ENCODE assay signal across 8 mouse cellular contexts in the genomic region with DNA sequence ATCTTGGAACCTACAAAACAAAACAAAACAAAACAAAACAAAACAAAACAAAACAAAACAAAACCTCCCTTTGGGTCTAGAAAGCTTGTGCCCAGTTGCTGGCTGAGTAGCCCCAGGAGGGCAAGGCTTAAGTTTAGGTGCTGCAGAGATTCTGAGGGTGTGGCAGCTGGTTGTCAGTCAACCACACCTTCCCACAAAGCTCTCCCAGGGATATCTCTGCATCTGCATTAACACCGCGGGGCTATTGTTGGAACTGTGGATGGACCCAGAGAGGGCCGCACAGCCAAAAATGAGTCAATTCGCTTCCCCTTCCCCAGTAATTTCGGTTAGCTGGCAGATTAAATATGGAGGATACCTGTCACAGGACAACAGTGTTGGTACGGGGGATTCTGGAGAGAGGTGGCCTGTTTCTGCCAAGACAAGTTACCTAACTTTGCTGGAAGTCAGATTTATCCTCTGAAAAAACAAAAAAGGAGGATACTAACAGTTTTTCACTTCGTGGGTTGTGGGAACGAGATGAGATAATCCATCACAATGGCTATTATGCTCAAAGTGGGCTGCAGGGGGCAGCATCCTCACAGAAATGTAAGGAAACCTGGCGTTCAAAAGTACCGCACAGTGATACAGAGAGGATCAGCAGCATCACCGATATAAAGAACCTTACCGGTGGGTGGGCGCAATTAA.
DNase-seq lines count a peak whose midpoint lies in the region; ATAC-seq and TF ChIP-seq lines count a peak whose summit lies in the region.

No protein-coding gene starts in this region.

- H3K27ac ChIP-seq in forebrain, embryonic 16.5 days (ENCODE audit: low read length), result no peak overlapping the region

- H3K9me3 ChIP-seq in forebrain, embryonic 16.5 days (ENCODE audit: control insufficient read depth, low read length), result no peaks in the 10 kb centered on the region

- H3K4me2 ChIP-seq in forebrain, embryonic 16.5 days (ENCODE audit: low read length), result peak overlapping the region; percentile 43

- intact Hi-C loops in heart, postnatal 10 days (cut with DNase I), result loop anchor here (1.0 to 10.0 kb wide), 4 partner anchors 495 to 795 kb away; no protein-coding TSS in a partner anchor

- TF ChIP-seq POLR2A in lung, adult 2 months (IDR thresholded peaks at IDR 0.05; ENCODE audit: borderline replicate concordance, extremely low read depth, low read depth, low read length), result no peak

- 6% methylated on average over 13 of the region's 13 CpGs for WGBS in forebrain, embryonic 16.5 days
- WGBS in large intestine, adult 2 months, result 16% methylated on average over 13 of the region's 13 CpGs
- 12% methylated on average over 13 of the region's 13 CpGs for WGBS in lung, adult 2 months

- no peaks in the 10 kb centered on the region for H3K36me3 ChIP-seq in forebrain, embryonic 16.5 days (ENCODE audit: control insufficient read depth, insufficient read depth)

- peak overlapping the region; percentile 28; the same call in 1 of the 2 replicates for H3K9ac ChIP-seq in forebrain, embryonic 16.5 days (replicated peaks; ENCODE audit: low read depth, low read length)

- peaks cover 3% of the 10 kb centered on the region for H3K4me1 ChIP-seq in forebrain, embryonic 16.5 days (replicated peaks; ENCODE audit: control insufficient read depth, insufficient read depth, low read length)
- no peaks in the 10 kb centered on the region for H3K4me1 ChIP-seq in lung, adult 2 months (ENCODE audit: control insufficient read depth, insufficient read depth, low read length)

- 0 out of 2 replicates have a peak overlapping the region, but pooled peaks have one; percentile 6 for H3K4me3 ChIP-seq in forebrain, embryonic 16.5 days (replicated peaks; ENCODE audit: low read length)
- no peak overlapping the region for H3K4me3 ChIP-seq in lung, adult 2 months (replicated peaks; ENCODE audit: extremely low read depth, low read depth, low read length)

- H3K27me3 ChIP-seq in forebrain, embryonic 16.5 days (replicated peaks; ENCODE audit: control insufficient read depth, insufficient read depth, low read length), result no peaks in the 10 kb centered on the region

- peak; percentile 89 for ATAC-seq in forebrain, embryonic 16.5 days

- peak; percentile 32 for DNase-seq in MEL-GATA-1-ER (ENCODE audit: extremely low read depth, low read depth)
- peak; percentile 76 for DNase-seq in cerebellum, adult 11 months
- DNase-seq in heart, postnatal 10 days, result peak; percentile 84 to 87
- DNase-seq in large intestine, adult 2 months (ENCODE audit: low read depth, low spot score), result peak; percentile 19
- DNase-seq in lung, adult 2 months, result peak; percentile 79
- DNase-seq in ovary, postnatal 36 days (ENCODE audit: low spot score), result peak; percentile 68
- DNase-seq in thymus, postnatal 4 days, result peak; percentile 77

- peak; percentile 52 for TF ChIP-seq CTCF in lung, adult 2 months (IDR thresholded peaks at IDR 0.05; ENCODE audit: insufficient read depth, low read length)

Comparison
In these comparisons a context has a peak if more than half of its experiments do, and no peak if none do; other contexts are left out.
1. DNase-seq: peak in every context shown above with its lines; median percentile 86 in heart, postnatal 10 days; 79 in lung, adult 2 months; 77 in thymus, postnatal 4 days; 76 in cerebellum, adult 11 months; 68 in ovary, postnatal 36 days; 32 in MEL-GATA-1-ER; 19 in large intestine, adult 2 months.